Mouse (Mus musculus) liver, embryonic 12.5 days (tissue): ENCODE data around the gene A630023A22Rik. TPM values are rescaled to one million over a fixed set of nuclear protein-coding genes. Genes with fewer than 3 reads are reported as not detected.

Source experiments
- ATAC-seq: fragments of 200-750 bp; cut with Nextera tagmentation; 2 replicates; pipeline ENCODE4 v1.8.0; 2017; ENCODE audit warnings: moderate number of reproducible peaks, mild to moderate bottlenecking, moderate library complexity
- H3K27ac ChIP-seq: fragments of 300-500 bp; sonication (generic); 2 replicates; pipeline ENCODE4 v1.5.1; 2016; ENCODE audit warnings: mild to moderate bottlenecking
- H3K27me3 ChIP-seq: fragments of 300-500 bp; sonication (generic); replicated peaks from 2 replicates; pipeline ENCODE4 v1.6.1; 2016; ENCODE audit warnings: mild to moderate bottlenecking, moderate library complexity
- H3K36me3 ChIP-seq: fragments of 300-500 bp; sonication (generic); 2 replicates; pipeline ENCODE4 v1.6.1; 2016; ENCODE audit warnings: mild to moderate bottlenecking, moderate library complexity
- H3K4me1 ChIP-seq: fragments of 300-500 bp; sonication (generic); 2 replicates; pipeline ENCODE4 v1.6.1; 2016
- H3K4me2 ChIP-seq: fragments of 300-500 bp; sonication (generic); 2 replicates; pipeline ENCODE4 v1.6.1; 2016; ENCODE audit warnings: mild to moderate bottlenecking, moderate library complexity
- H3K4me3 ChIP-seq: fragments of 300-500 bp; sonication (generic); 2 replicates; pipeline ENCODE4 v1.5.1; 2016; ENCODE audit warnings: mild to moderate bottlenecking, moderate library complexity
- H3K9ac ChIP-seq: fragments of 300-500 bp; sonication (generic); 2 replicates; pipeline ENCODE4 v1.6.1; 2016; ENCODE audit warnings: mild to moderate bottlenecking, moderate library complexity
- H3K9me3 ChIP-seq: fragments of 300-500 bp; sonication (generic); replicated peaks from 2 replicates; pipeline ENCODE4 v1.6.1; 2016; ENCODE audit warnings: mild to moderate bottlenecking, moderate library complexity
- WGBS: fragments of 180-500 bp; shearing (Covaris S2); methylation state at CpG from one replicate; pipeline ENCODE4 v1.1.7; 2016; ENCODE audit not compliant: insufficient replicate concordance; 5-methylcytosine and 5-hydroxymethylcytosine counted together
- polyA plus RNA-seq: library from polyadenylated mRNA; unstranded; fragments of >200 nt; fragmentation: Nextera tagmentation; extraction: Ambion mirVana; gene quantifications from 2 replicates; pipeline ENCODE4 v1.2.1, GENCODE M21; 2016

The A630023A22Rik gene
- not detected in 2 replicates for polyA plus RNA-seq

GRCm38 (mm10) chr14:34102601-34103000 is at the start of gene A630023A22Rik:
Gene A630023A22Rik, minus strand, starts transcription at chr14:34102754.
- 56% methylated on average over 5 of the region's 5 CpGs for WGBS
- Histone ChIP-seq H3K36me3 (no peaks in the 10 kb centered on the region), H3K9me3 (no peaks in the 10 kb centered on the region), H3K4me3 (no peak within 1 kb of the TSS), H3K27ac (no peak within 1 kb of the TSS), H3K4me1 (no peaks in the 10 kb centered on the region), H3K27me3 (no peaks in the 10 kb centered on the region), H3K4me2 (no peak within 1 kb of the TSS), H3K9ac (no peak within 1 kb of the TSS)
- ATAC-seq, result no peak

GRCm38 (mm10) chr14:34152342-34152741 is 49.8 kb upstream of the A630023A22Rik start, which contains the start of gene Npy4r:
Gene Npy4r, minus strand, starts transcription at chr14:34152489.
- no peaks in the 10 kb centered on the region for H3K36me3 ChIP-seq
- peak; percentile 75 for ATAC-seq
- no peaks in the 10 kb centered on the region for H3K9me3 ChIP-seq
- H3K4me2 ChIP-seq, result peak within 1 kb of the TSS; percentile 39
- H3K9ac ChIP-seq, result no peak within 1 kb of the TSS
- 0 out of 2 replicates have a peak, but pooled peaks cover 4% of the 10 kb centered on the region for H3K4me1 ChIP-seq
- peaks cover 15% of the 10 kb centered on the region for H3K27me3 ChIP-seq
- 11% methylated on average over 16 of the region's 16 CpGs for WGBS
- H3K27ac ChIP-seq, result no peak within 1 kb of the TSS
- H3K4me3 ChIP-seq, result no peak within 1 kb of the TSS

GRCm38 (mm10) chr14:34142915-34143314 is 40.4 kb upstream of the A630023A22Rik start:
- Histone ChIP-seq H3K9me3 (no peaks in the 10 kb centered on the region), H3K4me3 (no peak overlapping the region), H3K27ac (no peak overlapping the region), H3K9ac (no peak overlapping the region), H3K4me1 (no peaks in the 10 kb centered on the region), H3K27me3 (no peaks in the 10 kb centered on the region), H3K36me3 (no peaks in the 10 kb centered on the region), H3K4me2 (no peak overlapping the region)
- WGBS, result 71% methylated on average over 10 of the region's 10 CpGs
- no peak for ATAC-seq

GRCm38 (mm10) chr14:34142316-34142715 is 39.8 kb upstream of the A630023A22Rik start:
- no peak overlapping the region for H3K4me3 ChIP-seq
- no peaks in the 10 kb centered on the region for H3K27me3 ChIP-seq
- H3K9ac ChIP-seq, result no peak overlapping the region
- no peaks in the 10 kb centered on the region for H3K4me1 ChIP-seq
- H3K4me2 ChIP-seq, result no peak overlapping the region
- ATAC-seq, result no peak
- WGBS, result 38% methylated on average over 1 of the region's 1 CpGs
- H3K27ac ChIP-seq, result no peak overlapping the region
- no peaks in the 10 kb centered on the region for H3K36me3 ChIP-seq
- H3K9me3 ChIP-seq, result no peaks in the 10 kb centered on the region

GRCm38 (mm10) chr14:34139671-34140664 is 37.4 kb upstream of the A630023A22Rik start:
- Histone ChIP-seq H3K9ac (no peak overlapping the region), H3K36me3 (no peaks in the 10 kb centered on the region), H3K4me3 (no peak overlapping the region), H3K9me3 (no peaks in the 10 kb centered on the region), H3K4me1 (no peaks in the 10 kb centered on the region), H3K27me3 (no peaks in the 10 kb centered on the region), H3K4me2 (no peak overlapping the region), H3K27ac (no peak overlapping the region)
- no peak for ATAC-seq
- 73% methylated on average over 15 of the region's 15 CpGs for WGBS

- H3K36me3 ChIP-seq, result no peaks in the 10 kb centered on the region
- ATAC-seq, result no peak
- H3K9me3 ChIP-seq, result no peaks in the 10 kb centered on the region
- H3K9ac ChIP-seq, result no peak overlapping the region
- H3K27me3 ChIP-seq, result no peaks in the 10 kb centered on the region
- no peak overlapping the region for H3K4me2 ChIP-seq
- H3K27ac ChIP-seq, result no peak overlapping the region
- H3K4me3 ChIP-seq, result no peak overlapping the region
- no peaks in the 10 kb centered on the region for H3K4me1 ChIP-seq
Measured at GRCm38 (mm10) chr14:34135391-34135790, 32.8 kb upstream of the A630023A22Rik start.

- no peak overlapping the region for H3K4me3 ChIP-seq
- H3K4me2 ChIP-seq, result no peak overlapping the region
- 64% methylated on average over 6 of the region's 6 CpGs for whole genome bisulfite sequencing
- no peak for ATAC-seq
- no peaks in the 10 kb centered on the region for H3K4me1 ChIP-seq
- no peaks in the 10 kb centered on the region for H3K27me3 ChIP-seq
- no peaks in the 10 kb centered on the region for H3K9me3 ChIP-seq
- no peaks in the 10 kb centered on the region for H3K36me3 ChIP-seq
- no peak overlapping the region for H3K27ac ChIP-seq
- no peak overlapping the region for H3K9ac ChIP-seq
Measured at GRCm38 (mm10) chr14:34131216-34131615, 28.7 kb upstream of the A630023A22Rik start.

GRCm38 (mm10) chr14:34121691-34122090 is 19.1 kb upstream of the A630023A22Rik start:
- Histone ChIP-seq H3K4me1 (no peaks in the 10 kb centered on the region), H3K9ac (no peak overlapping the region), H3K4me2 (no peak overlapping the region), H3K36me3 (no peaks in the 10 kb centered on the region), H3K4me3 (no peak overlapping the region), H3K27me3 (no peaks in the 10 kb centered on the region), H3K9me3 (no peaks in the 10 kb centered on the region), H3K27ac (no peak overlapping the region)
- 85% methylated on average over 4 of the region's 4 CpGs for WGBS
- ATAC-seq, result no peak

- 47% methylated on average over 3 of the region's 3 CpGs for WGBS
Measured at GRCm38 (mm10) chr14:34120923-34121351, 18.4 kb upstream of the A630023A22Rik start.

GRCm38 (mm10) chr14:34120016-34120910 is 17.7 kb upstream of the A630023A22Rik start:
- no peaks in the 10 kb centered on the region for H3K4me1 ChIP-seq
- H3K27me3 ChIP-seq, result no peaks in the 10 kb centered on the region
- no peak for ATAC-seq
- H3K36me3 ChIP-seq, result no peaks in the 10 kb centered on the region
- WGBS, result 59% methylated on average over 12 of the region's 12 CpGs
- no peak overlapping the region for H3K4me2 ChIP-seq
- no peak overlapping the region for H3K9ac ChIP-seq
- H3K27ac ChIP-seq, result no peak overlapping the region
- no peak overlapping the region for H3K4me3 ChIP-seq
- no peaks in the 10 kb centered on the region for H3K9me3 ChIP-seq

More at GRCm38 (mm10) chr14:34120923-34121351, 18.4 kb upstream of the A630023A22Rik start:
- no peaks in the 10 kb centered on the region for H3K27me3 ChIP-seq
- no peak overlapping the region for H3K4me2 ChIP-seq
- H3K9me3 ChIP-seq, result no peaks in the 10 kb centered on the region
- no peaks in the 10 kb centered on the region for H3K36me3 ChIP-seq
- H3K9ac ChIP-seq, result no peak overlapping the region
- no peak overlapping the region for H3K27ac ChIP-seq
- H3K4me1 ChIP-seq, result no peaks in the 10 kb centered on the region
- no peak for ATAC-seq
- H3K4me3 ChIP-seq, result no peak overlapping the region

- Histone ChIP-seq H3K4me2 (no peak overlapping the region), H3K27ac (no peak overlapping the region), H3K4me1 (no peaks in the 10 kb centered on the region), H3K4me3 (no peak overlapping the region), H3K27me3 (no peaks in the 10 kb centered on the region), H3K9ac (no peak overlapping the region), H3K36me3 (no peaks in the 10 kb centered on the region), H3K9me3 (no peaks in the 10 kb centered on the region)
- ATAC-seq, result no peak
- WGBS, result 53% methylated on average over 7 of the region's 7 CpGs
Measured at GRCm38 (mm10) chr14:34119046-34119723, 16.6 kb upstream of the A630023A22Rik start.
